Mouse (Mus musculus) neural tube, embryonic 10.5 days (tissue): ENCODE data around the gene Cckbr.

ENCODE experiments used
- DNase-seq: peaks from one replicate; pipeline ENCODE4 v3.0.0-alpha.2; 2017; ENCODE audit warnings: low spot score; ENCODE audit errors: extremely low spot score

Gene Cckbr

GRCm38 (mm10) chr7:105487104-105487876, 61.8 kb downstream of the Cckbr start:
- DNase-seq = no peak

- no peak for DNase-seq
These were observed 72.3 kb downstream of the Cckbr start for GRCm38 (mm10) chr7:105497881-105498280.

- DNase-seq = no peak
These were observed 73.4 kb downstream of the Cckbr start for GRCm38 (mm10) chr7:105498854-105499492.

GRCm38 (mm10) chr7:105499676-105500075, 74.1 kb downstream of the Cckbr start:
- DNase-seq = no peak

- DNase-seq = no peak
These were observed 76.5 kb downstream of the Cckbr start for GRCm38 (mm10) chr7:105501984-105502383.

- no peak for DNase-seq
These were observed 81.7 kb downstream of the Cckbr start for GRCm38 (mm10) chr7:105507257-105507656.

- DNase-seq = no peak
These were observed 84.6 kb downstream of the Cckbr start for GRCm38 (mm10) chr7:105510143-105510542.

- DNase-seq = no peak
These were observed 88.3 kb downstream of the Cckbr start for GRCm38 (mm10) chr7:105513845-105514291.

GRCm38 (mm10) chr7:105514561-105514960, 89.0 kb downstream of the Cckbr start:
- DNase-seq = no peak

- DNase-seq = peak; percentile 69
These were observed 89.6 kb downstream of the Cckbr start for GRCm38 (mm10) chr7:105515178-105515577.

- DNase-seq = no peak
These were observed 91.3 kb downstream of the Cckbr start for GRCm38 (mm10) chr7:105516669-105517360.

- no peak for DNase-seq
These were observed 93.8 kb downstream of the Cckbr start for GRCm38 (mm10) chr7:105519336-105519735.

GRCm38 (mm10) chr7:105519771-105520170, 94.2 kb downstream of the Cckbr start:
- no peak for DNase-seq

- DNase-seq = no peak
These were observed 94.7 kb downstream of the Cckbr start for GRCm38 (mm10) chr7:105520201-105520600.
